Mouse (Mus musculus) kidney, postnatal 0 days (tissue): ENCODE results near the gene Cfap61. TPM values are rescaled to one million over a fixed set of nuclear protein-coding genes. Genes with fewer than 3 reads are reported as not detected.
A peak's percentile ranks its signal among the peaks of the same experiment; 100 is the strongest.

Source experiments
- ATAC-seq: fragments of 200-750 bp; cut with Nextera tagmentation; replicated peaks from 2 replicates; pipeline ENCODE4 v1.8.0; 2017; ENCODE audit warnings: low read depth, moderate number of reproducible peaks, moderate TSS enrichment, moderate library complexity; ENCODE audit not compliant: low FRiP score
- DNase-seq: peaks from one replicate; pipeline ENCODE4 v3.0.0-alpha.2; 2016; ENCODE audit warnings: low spot score
- H3K27ac ChIP-seq: fragments of 300-500 bp; sonication (generic); 2 replicates; pipeline ENCODE4 v1.5.1; 2014; ENCODE audit warnings: mild to moderate bottlenecking
- H3K27me3 ChIP-seq: fragments of 300-500 bp; sonication (generic); 2 replicates; pipeline ENCODE4 v1.6.1; 2014; ENCODE audit warnings: low read length, mixed read lengths; ENCODE audit not compliant: insufficient read depth
- H3K36me3 ChIP-seq: fragments of 300-500 bp; sonication (generic); 2 replicates; pipeline ENCODE4 v1.6.1; 2014; ENCODE audit warnings: low read length, mixed read lengths; ENCODE audit not compliant: insufficient read depth
- H3K4me1 ChIP-seq: fragments of 300-500 bp; sonication (generic); replicated peaks from 2 replicates; pipeline ENCODE4 v1.6.1; 2014; ENCODE audit warnings: antibody characterized with exemption, low read length, mixed read lengths; ENCODE audit not compliant: insufficient read depth
- H3K4me2 ChIP-seq: fragments of 300-500 bp; sonication (generic); 2 replicates; pipeline ENCODE4 v1.6.1; 2014; ENCODE audit warnings: mild to moderate bottlenecking, low read length, moderate library complexity, mixed read lengths
- H3K4me3 ChIP-seq: fragments of 300-500 bp; sonication (generic); replicated peaks from 2 replicates; pipeline ENCODE4 v1.5.1; 2014; ENCODE audit warnings: low read depth, low read length
- H3K9ac ChIP-seq: fragments of 300-500 bp; sonication (generic); 2 replicates; pipeline ENCODE4 v1.6.1; 2014; ENCODE audit warnings: low read depth, low read length
- H3K9me3 ChIP-seq: fragments of 300-500 bp; sonication (generic); replicated peaks from 2 replicates; pipeline ENCODE4 v1.6.1; 2016; ENCODE audit warnings: low read length, inconsistent platforms, mixed read lengths
- CTCF ChIP-seq: IDR thresholded peaks from 2 replicates; pipeline ENCODE4 v1.5.1; 2016; ENCODE audit warnings: antibody characterized with exemption, low read depth, mild to moderate bottlenecking, moderate library complexity
- WGBS: fragments of 180-500 bp; shearing (Covaris S2); extraction: QIAGEN DNeasy Blood & Tissue Kit; methylation state at CpG from one replicate; pipeline ENCODE4 v1.1.7; 2014; 5-methylcytosine and 5-hydroxymethylcytosine counted together
- polyA plus RNA-seq: library from polyadenylated mRNA; unstranded; fragments of >200 nt; fragmentation: Nextera tagmentation; extraction: Ambion mirVana; gene quantifications from 2 replicates; pipeline ENCODE4 v1.2.1, GENCODE M21; 2015

The Cfap61 gene
- polyA plus RNA-seq, 1 experiment from 2014 or later: 0.32 TPM

GRCm38 (mm10) chr2:146117915-146118403 is 183.4 kb downstream of the Cfap61 start:
- Histone ChIP-seq H3K9ac (no peak overlapping the region), H3K36me3 (no peaks in the 10 kb centered on the region), H3K27ac (no peak overlapping the region), H3K27me3 (no peaks in the 10 kb centered on the region), H3K9me3 (no peaks in the 10 kb centered on the region), H3K4me3 (no peak overlapping the region), H3K4me1 (0 out of 2 replicates have a peak, but pooled peaks cover 5% of the 10 kb centered on the region), H3K4me2 (no peak overlapping the region)
- peak; percentile 27 for DNase-seq
- WGBS: 36% methylated on average over 3 of the region's 3 CpGs
- ATAC-seq: no peak
- no peak for TF ChIP-seq CTCF

- Histone ChIP-seq H3K36me3 (no peaks in the 10 kb centered on the region), H3K27me3 (no peaks in the 10 kb centered on the region), H3K27ac (no peak overlapping the region), H3K9me3 (no peaks in the 10 kb centered on the region), H3K9ac (no peak overlapping the region), H3K4me1 (0 out of 2 replicates have a peak, but pooled peaks cover 5% of the 10 kb centered on the region), H3K4me2 (no peak overlapping the region), H3K4me3 (no peak overlapping the region)
- DNase-seq (no peak), ATAC-seq (no peak)
- TF ChIP-seq CTCF: no peak
- whole genome bisulfite sequencing: 80% methylated on average over 7 of the region's 7 CpGs
These were observed 187.0 kb downstream of the Cfap61 start for GRCm38 (mm10) chr2:146121551-146121950.

- Histone ChIP-seq H3K9me3 (no peaks in the 10 kb centered on the region), H3K27ac (no peak overlapping the region), H3K4me1 (no peaks in the 10 kb centered on the region), H3K27me3 (no peaks in the 10 kb centered on the region), H3K9ac (no peak overlapping the region), H3K36me3 (no peaks in the 10 kb centered on the region), H3K4me2 (no peak overlapping the region), H3K4me3 (no peak overlapping the region)
- no peak for TF ChIP-seq CTCF
- no peak for ATAC-seq
- DNase-seq: no peak
- 97% methylated on average over 2 of the region's 2 CpGs for WGBS
These were observed 190.5 kb downstream of the Cfap61 start for GRCm38 (mm10) chr2:146125129-146125528.

GRCm38 (mm10) chr2:146128622-146129021 is 194.0 kb downstream of the Cfap61 start:
- no peak for ATAC-seq
- no peak for TF ChIP-seq CTCF
- DNase-seq: no peak
- no peak overlapping the region for H3K9ac ChIP-seq
- no peaks in the 10 kb centered on the region for H3K36me3 ChIP-seq
- no peak overlapping the region for H3K27ac ChIP-seq
- H3K4me3 ChIP-seq: no peak overlapping the region
- H3K4me1 ChIP-seq: no peaks in the 10 kb centered on the region
- WGBS: 87% methylated on average over 6 of the region's 6 CpGs
- no peaks in the 10 kb centered on the region for H3K27me3 ChIP-seq
- no peaks in the 10 kb centered on the region for H3K9me3 ChIP-seq
- no peak overlapping the region for H3K4me2 ChIP-seq

- H3K4me2 ChIP-seq: no peak overlapping the region
- no peak overlapping the region for H3K4me3 ChIP-seq
- H3K36me3 ChIP-seq: no peaks in the 10 kb centered on the region
- whole genome bisulfite sequencing: 94% methylated on average over 3 of the region's 3 CpGs
- no peak for DNase-seq
- no peak overlapping the region for H3K27ac ChIP-seq
- no peaks in the 10 kb centered on the region for H3K9me3 ChIP-seq
- no peak overlapping the region for H3K9ac ChIP-seq
- TF ChIP-seq CTCF: no peak
- no peak for ATAC-seq
- H3K4me1 ChIP-seq: no peaks in the 10 kb centered on the region
- H3K27me3 ChIP-seq: no peaks in the 10 kb centered on the region
These were observed 195.9 kb downstream of the Cfap61 start for GRCm38 (mm10) chr2:146130514-146130913.

GRCm38 (mm10) chr2:146134275-146134674 is 199.7 kb downstream of the Cfap61 start:
- no peak overlapping the region for H3K9ac ChIP-seq
- no peaks in the 10 kb centered on the region for H3K9me3 ChIP-seq
- no peak overlapping the region for H3K4me2 ChIP-seq
- 86% methylated on average over 6 of the region's 6 CpGs for WGBS
- DNase-seq (no peak), ATAC-seq (no peak)
- no peaks in the 10 kb centered on the region for H3K4me1 ChIP-seq
- no peaks in the 10 kb centered on the region for H3K36me3 ChIP-seq
- H3K4me3 ChIP-seq: no peak overlapping the region
- H3K27ac ChIP-seq: no peak overlapping the region
- TF ChIP-seq CTCF: no peak
- H3K27me3 ChIP-seq: no peaks in the 10 kb centered on the region

- H3K4me3 ChIP-seq: no peak overlapping the region
- no peak for DNase-seq
- ATAC-seq: no peak
- H3K27ac ChIP-seq: no peak overlapping the region
- H3K9ac ChIP-seq: no peak overlapping the region
- no peaks in the 10 kb centered on the region for H3K27me3 ChIP-seq
- H3K4me1 ChIP-seq: no peaks in the 10 kb centered on the region
- no peaks in the 10 kb centered on the region for H3K9me3 ChIP-seq
- H3K4me2 ChIP-seq: no peak overlapping the region
- TF ChIP-seq CTCF: no peak
- 63% methylated on average over 3 of the region's 3 CpGs for WGBS
- no peaks in the 10 kb centered on the region for H3K36me3 ChIP-seq
These were observed 206.1 kb downstream of the Cfap61 start for GRCm38 (mm10) chr2:146140711-146141110.
